Mouse (Mus musculus) adrenal gland, postnatal 10 days (tissue): ENCODE data around the gene Vim. TPM values are rescaled to one million over a fixed set of nuclear protein-coding genes. Genes with fewer than 3 reads are reported as not detected.

Source experiments
- DNase-seq: peaks from one replicate; pipeline ENCODE4 v3.0.0; 2021; ENCODE audit warnings: mixed read lengths
- long read RNA-seq, 2 experiments: library from polyadenylated mRNA; stranded (forward); transcript quantifications; one replicate each; pipeline ENCODE4 v2.0.0; 2021
- total RNA-seq, 2 experiments: library from RNA; stranded (reverse); gene quantifications; 2 replicates each; pipeline ENCODE4 v1.2.3; 2021

Gene Vim
- total RNA-seq, result 100 to 1,000 TPM; 595 to 607 TPM
- long read RNA-seq, experiment 1, transcript Vim-201 (9 exons, 2,193 nt), result major isoform, 293 of 317 reads
- long read RNA-seq, experiment 1, partial matches to known transcripts, result 14 of 317 reads
- long read RNA-seq, experiment 1, other reads (novel, unspliced or antisense), result 9 of 317 reads
- long read RNA-seq, experiment 2, transcript Vim-201 (9 exons, 2,193 nt), result major isoform, 117 of 131 reads
- long read RNA-seq, experiment 2, partial matches to known transcripts, result 6 of 131 reads
- long read RNA-seq, experiment 2, other reads (novel, unspliced or antisense), result 8 of 131 reads

GRCm38 (mm10) chr2:13573408-13574065 is at the start of gene Vim:
Vim (plus strand) TSS chr2:13573927.
- peak; percentile 90 for DNase-seq

GRCm38 (mm10) chr2:13526205-13526604 is 47.5 kb upstream of the Vim start:
- DNase-seq, result no peak

DNA sequence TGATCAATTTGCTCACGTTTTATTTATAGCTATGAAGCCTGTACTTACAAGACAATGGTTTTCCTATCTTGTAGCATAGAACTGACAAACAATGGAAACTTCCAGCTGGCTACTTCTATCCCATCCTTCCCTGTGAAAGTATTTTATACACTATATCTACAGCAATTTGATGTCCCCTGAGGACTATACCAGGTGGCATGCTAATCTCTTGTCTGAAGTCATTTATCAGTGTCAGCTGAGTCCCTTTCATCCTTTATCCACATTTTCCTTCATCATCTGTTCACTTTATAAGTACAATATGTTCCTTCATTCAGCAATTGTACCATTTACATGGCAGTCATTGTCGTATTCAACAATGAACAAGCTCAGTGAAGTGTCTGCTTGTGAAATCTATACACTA is 46.6 kb upstream of the Vim start:
- DNase-seq, result no peak

GRCm38 (mm10) chr2:13527531-13527930 is 46.2 kb upstream of the Vim start:
- DNase-seq, result peak; percentile 70

DNA sequence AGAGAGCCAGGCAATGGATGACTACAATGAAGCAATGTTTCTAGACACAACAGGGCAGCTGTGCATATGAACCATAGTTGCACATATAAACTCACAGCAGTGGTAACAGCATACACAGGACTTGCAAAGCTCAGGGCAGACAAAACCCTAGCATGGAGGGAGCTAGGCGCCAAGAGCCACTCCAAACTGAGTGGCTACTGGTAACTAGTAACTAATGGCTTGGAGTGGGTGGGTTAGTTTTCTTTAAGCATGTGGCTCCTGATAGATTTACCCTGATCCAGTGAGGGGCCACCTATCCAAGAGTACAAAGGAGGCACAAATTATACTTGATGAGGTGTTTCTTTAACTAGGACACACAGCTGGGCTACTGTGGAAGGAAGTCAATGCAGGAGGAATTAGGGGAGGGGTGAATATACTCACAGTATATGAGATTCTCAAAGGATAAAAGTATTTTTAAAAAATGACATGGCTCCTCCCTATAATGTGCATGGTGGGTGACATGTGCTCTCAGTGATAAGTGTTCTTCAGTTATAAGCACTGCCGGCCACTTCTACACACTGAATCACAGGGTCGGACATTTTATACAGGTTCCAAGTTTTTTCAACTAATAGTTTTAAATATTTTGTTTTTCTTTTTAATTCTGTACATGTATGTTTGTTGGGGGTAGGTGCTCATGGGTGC is 44.3 kb upstream of the Vim start:
- no peak for DNase-seq

DNA sequence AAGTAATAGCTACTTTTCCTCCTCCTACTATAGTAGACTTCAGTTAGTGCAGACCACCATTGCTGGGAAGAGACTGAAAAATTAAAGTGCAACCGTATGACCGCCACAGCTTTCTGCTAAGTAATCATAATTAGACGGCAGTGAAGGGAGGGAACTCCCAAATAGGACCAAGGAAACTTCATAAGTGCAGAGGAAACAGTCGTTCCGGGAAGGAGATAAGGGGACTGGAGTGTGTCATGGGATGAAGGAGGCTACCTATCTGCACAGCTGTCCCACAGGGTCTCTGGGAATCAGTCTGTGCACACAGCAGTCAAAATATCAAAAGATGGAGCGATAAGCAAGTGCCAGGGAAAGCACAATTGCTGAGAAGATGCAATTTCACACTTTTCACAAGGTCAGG is 43.1 kb upstream of the Vim start:
- no peak for DNase-seq

DNA sequence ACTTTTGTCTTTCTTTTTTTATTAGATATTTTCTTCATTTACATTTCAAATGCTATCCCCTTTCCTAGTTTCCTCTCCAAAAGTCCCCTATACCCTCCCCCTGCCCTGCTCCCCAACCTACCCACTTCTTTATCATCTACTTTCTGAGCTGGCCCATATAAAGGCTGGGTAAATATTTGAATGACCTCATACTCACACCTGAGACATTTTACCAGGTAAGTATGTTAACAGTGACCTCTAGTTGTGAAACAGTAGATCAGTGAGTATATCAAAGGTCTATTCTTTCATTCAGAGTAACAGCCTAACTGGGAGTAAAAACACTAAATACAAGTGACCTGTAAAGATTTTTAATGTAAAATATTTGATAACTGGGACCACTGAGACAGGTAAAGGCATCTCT is 37.0 kb upstream of the Vim start:
- no peak for DNase-seq

- no peak for DNase-seq
Observed at GRCm38 (mm10) chr2:13537733-13538132, 36.0 kb upstream of the Vim start.

GRCm38 (mm10) chr2:13538258-13538657 is 35.5 kb upstream of the Vim start:
- DNase-seq, result no peak

- DNase-seq, result no peak
Observed at GRCm38 (mm10) chr2:13538704-13539377, 34.9 kb upstream of the Vim start.

DNA sequence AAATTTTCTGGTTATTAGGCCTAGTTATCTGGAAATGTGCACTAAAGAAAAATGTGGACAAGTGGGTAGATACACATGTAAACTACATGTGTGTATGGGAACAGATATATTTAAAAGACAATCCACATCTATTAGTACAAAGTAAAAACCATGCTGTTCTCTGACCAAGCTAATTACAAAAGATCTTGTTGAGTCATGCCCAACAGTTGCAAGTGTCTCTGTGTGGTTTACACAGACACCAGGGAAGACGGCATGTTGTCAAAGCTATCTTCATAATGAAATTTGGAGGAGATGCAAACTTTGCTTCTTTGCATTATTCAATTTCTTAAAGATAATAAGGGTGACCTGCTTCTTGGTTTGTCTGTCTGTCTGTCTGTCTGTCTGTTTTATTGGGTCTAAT is 33.9 kb upstream of the Vim start:
- no peak for DNase-seq

DNA sequence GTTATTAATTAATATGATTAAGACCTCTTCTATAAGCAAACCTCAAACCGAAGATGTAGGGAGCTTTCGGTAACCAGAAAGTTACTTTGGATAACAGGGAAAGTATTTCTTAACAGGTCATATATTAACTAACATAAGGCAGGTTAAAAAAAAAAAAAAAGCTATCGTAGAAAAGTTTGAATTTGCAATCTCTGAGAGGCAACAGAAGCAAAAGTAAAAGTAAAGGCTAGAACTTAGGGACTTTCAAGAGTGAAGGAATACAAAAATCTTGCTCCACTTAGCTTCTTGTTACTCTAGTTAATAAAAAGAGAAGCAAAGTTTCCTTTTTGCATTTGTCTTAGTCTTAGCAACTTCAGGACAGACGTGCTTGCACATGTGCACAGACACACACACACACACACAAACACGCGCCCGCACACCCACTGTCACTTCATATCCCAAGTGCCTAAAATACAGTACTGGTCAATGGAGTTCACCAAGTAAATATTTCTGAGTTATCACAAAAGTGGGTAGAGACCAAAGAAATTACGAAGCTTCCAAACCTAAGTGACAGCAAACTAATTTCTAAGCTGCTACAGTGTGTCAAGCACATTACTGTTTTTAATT is 30.1 kb upstream of the Vim start:
- DNase-seq, result no peak

GRCm38 (mm10) chr2:13544193-13544824 is 29.4 kb upstream of the Vim start, which contains the start of gene Trdmt1:
Trdmt1 (minus strand) TSS chr2:13544668.
- peak; percentile 93 for DNase-seq

GRCm38 (mm10) chr2:13548749-13549148 is 25.0 kb upstream of the Vim start:
- no peak for DNase-seq

DNA sequence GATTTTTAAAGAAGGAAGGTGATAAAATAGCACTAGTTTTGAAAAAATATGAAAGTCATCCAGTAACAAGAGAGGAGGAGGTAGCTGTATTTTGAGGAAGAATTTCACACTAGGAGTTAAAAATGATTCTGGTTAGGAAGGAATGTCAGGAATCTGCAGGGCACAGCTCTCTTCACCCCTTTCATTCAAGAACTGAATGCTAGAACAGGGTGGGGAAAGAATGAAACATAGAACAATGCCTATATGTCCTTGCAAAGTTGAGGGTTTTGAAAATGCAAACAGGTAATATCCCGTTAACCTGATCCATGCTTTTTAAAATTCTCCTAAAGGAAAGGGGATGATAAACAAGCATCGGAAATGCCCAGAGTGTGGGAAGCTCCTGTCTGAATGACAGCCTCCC is 19.8 kb upstream of the Vim start:
- no peak for DNase-seq

GRCm38 (mm10) chr2:13556239-13556638 is 17.5 kb upstream of the Vim start:
- no peak for DNase-seq

- no peak for DNase-seq
Observed at GRCm38 (mm10) chr2:13557145-13558030, 16.3 kb upstream of the Vim start.

GRCm38 (mm10) chr2:13558607-13559262 is 15.0 kb upstream of the Vim start:
- no peak for DNase-seq

DNA sequence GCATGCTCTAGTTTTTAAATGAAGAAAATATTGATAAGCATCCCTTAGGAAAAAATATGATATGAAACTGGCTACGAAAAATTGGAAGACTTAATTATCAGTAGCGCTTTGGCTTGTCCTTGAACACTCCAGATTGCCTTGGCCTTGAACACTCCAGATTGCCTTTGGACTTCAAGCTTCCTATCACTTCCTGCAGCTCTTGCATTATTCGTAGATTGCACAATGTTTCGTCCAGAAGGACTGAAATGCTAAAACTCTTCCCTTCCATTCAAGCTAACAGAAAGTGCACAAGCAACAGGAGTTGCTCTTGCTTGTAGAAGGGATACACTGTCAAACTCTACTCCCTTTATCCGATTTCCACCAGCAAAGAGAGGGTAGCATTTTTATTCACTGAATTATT is 14.4 kb upstream of the Vim start:
- no peak for DNase-seq

- no peak for DNase-seq
Observed at GRCm38 (mm10) chr2:13559729-13560128, 14.0 kb upstream of the Vim start.
